Mouse (Mus musculus) heart, embryonic 12.5 days (tissue): ENCODE data around the gene Gabra1. TPM values are rescaled to one million over a fixed set of nuclear protein-coding genes. Genes with fewer than 3 reads are reported as not detected.

ENCODE experiments used
- polyA plus RNA-seq: library from polyadenylated mRNA; unstranded; fragments of >200 nt; fragmentation: Nextera tagmentation; extraction: Ambion mirVana; gene quantifications from 2 replicates; pipeline ENCODE4 v1.2.1, GENCODE M21; 2016

Gabra1 gene
- polyA plus RNA-seq, 1 experiment from 2014 or later: 2.4 TPM

Other genes starting within 250 kb of the Gabra1 start
- not detected in 2 replicates for gene Gabrg2, start 182.1 kb downstream of the Gabra1 start, polyA plus RNA-seq
- not detected in 2 replicates for gene Gabra6, start 138.1 kb upstream of the Gabra1 start, polyA plus RNA-seq
- 2.1 and 3.0 TPM in 2 replicates for gene Gabrb2, start 236.8 kb upstream of the Gabra1 start, polyA plus RNA-seq